Mouse (Mus musculus) midbrain, embryonic 10.5 days (tissue): ENCODE results near the gene Tango6. TPM values are rescaled to one million over a fixed set of nuclear protein-coding genes. Genes with fewer than 3 reads are reported as not detected.
A peak's percentile ranks its signal among the peaks of the same experiment; 100 is the strongest.

Experiments used
- DNase-seq: peaks from one replicate; pipeline ENCODE4 v3.0.0-alpha.2; 2017; ENCODE audit warnings: low spot score
- H3K27ac ChIP-seq: fragments of 300-500 bp; sonication (generic); replicated peaks from 2 replicates; pipeline ENCODE4 v1.5.1; 2016; ENCODE audit warnings: mild to moderate bottlenecking
- H3K27me3 ChIP-seq: fragments of 300-500 bp; sonication (generic); 2 replicates; pipeline ENCODE4 v1.6.1; 2016; ENCODE audit warnings: low read depth, mild to moderate bottlenecking; ENCODE audit not compliant: poor library complexity, severe bottlenecking
- H3K36me3 ChIP-seq: fragments of 300-500 bp; sonication (generic); 2 replicates; pipeline ENCODE4 v1.6.1; 2016; ENCODE audit warnings: mild to moderate bottlenecking, moderate library complexity
- H3K4me1 ChIP-seq: fragments of 300-500 bp; sonication (generic); 2 replicates; pipeline ENCODE4 v1.6.1; 2016
- H3K4me3 ChIP-seq: fragments of 300-500 bp; sonication (generic); 2 replicates; pipeline ENCODE4 v1.5.1; 2016; ENCODE audit warnings: mild to moderate bottlenecking, moderate library complexity
- H3K9me3 ChIP-seq: fragments of 300-500 bp; sonication (generic); replicated peaks from 2 replicates; pipeline ENCODE4 v1.6.1; 2016; ENCODE audit warnings: mild to moderate bottlenecking
- WGBS: fragments of 180-500 bp; shearing (Covaris S2); methylation state at CpG from one replicate; pipeline ENCODE4 v1.1.7; 2016; 5-methylcytosine and 5-hydroxymethylcytosine counted together
- polyA plus RNA-seq: library from polyadenylated mRNA; unstranded; fragments of >200 nt; fragmentation: Nextera tagmentation; extraction: Ambion mirVana; gene quantifications from 2 replicates; pipeline ENCODE4 v1.2.1, GENCODE M21; 2016

The Tango6 gene
- polyA plus RNA-seq, 1 experiment from 2014 or later, result 14.2 TPM

DNA sequence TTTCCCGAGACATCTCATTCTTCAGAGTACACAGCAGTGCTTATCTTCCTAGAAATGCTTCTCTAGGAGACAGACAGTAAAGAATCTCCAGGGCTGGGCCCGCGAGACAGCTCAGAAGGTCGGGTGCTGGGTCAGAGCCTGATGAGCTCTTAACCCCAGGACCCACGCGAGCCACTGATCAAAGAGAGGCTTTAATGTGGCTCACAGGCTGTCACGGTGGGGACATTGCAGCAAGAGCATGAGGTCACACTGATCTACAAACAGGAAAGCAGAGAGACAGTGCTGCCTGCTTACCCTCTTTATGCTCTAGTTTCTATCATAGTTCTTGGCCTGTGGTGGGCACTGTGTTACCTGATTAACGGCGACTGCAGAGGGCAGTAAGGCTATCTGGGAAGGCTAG, 126.9 kb downstream of the Tango6 start:
- Histone ChIP-seq H3K4me3 (no peak overlapping the region), H3K27ac (0 out of 2 replicates have a peak overlapping the region, but pooled peaks have one; percentile 13), H3K36me3 (peaks cover 30% of the 10 kb centered on the region), H3K4me1 (peaks cover 14% of the 10 kb centered on the region), H3K9me3 (0 out of 2 replicates have a peak, but pooled peaks cover 4% of the 10 kb centered on the region), H3K27me3 (no peaks in the 10 kb centered on the region)
- DNase-seq, result peak; percentile 19
- WGBS, result 28% methylated on average over 9 of the region's 9 CpGs

DNA sequence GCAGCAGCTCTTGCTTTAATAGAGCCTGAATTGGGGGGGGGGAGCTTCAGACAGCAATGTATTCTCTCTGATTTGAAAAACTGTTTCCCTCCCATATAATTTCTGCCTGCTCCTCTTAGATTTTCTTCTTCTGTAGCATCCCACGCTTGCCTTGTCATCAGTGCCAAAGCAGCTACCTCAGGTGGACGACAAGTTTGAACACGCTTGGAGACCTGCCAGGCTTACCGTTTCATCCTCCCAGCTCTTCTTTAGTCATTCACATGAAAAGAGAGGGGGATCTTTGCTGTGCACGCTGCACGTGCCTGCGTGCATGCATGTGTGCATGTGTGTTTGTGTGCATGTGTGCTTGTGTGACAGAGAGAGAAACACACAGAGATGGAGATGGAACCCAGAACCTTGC, 127.5 kb downstream of the Tango6 start:
- Histone ChIP-seq H3K4me1 (peaks cover 14% of the 10 kb centered on the region), H3K36me3 (peaks cover 26% of the 10 kb centered on the region), H3K9me3 (0 out of 2 replicates have a peak, but pooled peaks cover 4% of the 10 kb centered on the region), H3K4me3 (no peak overlapping the region), H3K27ac (no peak overlapping the region), H3K27me3 (no peaks in the 10 kb centered on the region)
- DNase-seq, result no peak
- WGBS, result 95% methylated on average over 7 of the region's 7 CpGs

DNA sequence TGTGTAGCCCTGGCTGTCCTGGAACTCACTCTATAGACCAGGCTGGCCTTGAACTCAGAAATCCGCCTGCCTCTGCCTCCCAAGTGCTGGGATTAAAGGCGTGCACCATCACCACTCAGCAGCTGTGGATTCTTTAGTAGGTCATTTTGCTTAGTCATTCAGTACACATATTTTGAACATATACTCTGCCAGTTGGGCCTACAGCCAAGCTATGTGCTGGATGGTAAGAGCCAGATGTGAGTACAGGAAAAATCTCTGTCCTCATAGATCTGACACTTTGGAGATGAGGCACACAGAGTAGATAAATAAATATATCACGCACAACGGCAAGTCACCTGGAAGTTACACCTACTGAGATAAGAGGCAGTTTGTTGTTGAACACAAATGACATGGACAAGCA, 129.7 kb downstream of the Tango6 start:
- Histone ChIP-seq H3K27me3 (no peaks in the 10 kb centered on the region), H3K27ac (no peak overlapping the region), H3K36me3 (peaks cover 13% of the 10 kb centered on the region), H3K9me3 (no peaks in the 10 kb centered on the region), H3K4me3 (no peak overlapping the region), H3K4me1 (peaks cover 20% of the 10 kb centered on the region)
- no peak for DNase-seq
- 92% methylated on average over 4 of the region's 4 CpGs for WGBS

DNA sequence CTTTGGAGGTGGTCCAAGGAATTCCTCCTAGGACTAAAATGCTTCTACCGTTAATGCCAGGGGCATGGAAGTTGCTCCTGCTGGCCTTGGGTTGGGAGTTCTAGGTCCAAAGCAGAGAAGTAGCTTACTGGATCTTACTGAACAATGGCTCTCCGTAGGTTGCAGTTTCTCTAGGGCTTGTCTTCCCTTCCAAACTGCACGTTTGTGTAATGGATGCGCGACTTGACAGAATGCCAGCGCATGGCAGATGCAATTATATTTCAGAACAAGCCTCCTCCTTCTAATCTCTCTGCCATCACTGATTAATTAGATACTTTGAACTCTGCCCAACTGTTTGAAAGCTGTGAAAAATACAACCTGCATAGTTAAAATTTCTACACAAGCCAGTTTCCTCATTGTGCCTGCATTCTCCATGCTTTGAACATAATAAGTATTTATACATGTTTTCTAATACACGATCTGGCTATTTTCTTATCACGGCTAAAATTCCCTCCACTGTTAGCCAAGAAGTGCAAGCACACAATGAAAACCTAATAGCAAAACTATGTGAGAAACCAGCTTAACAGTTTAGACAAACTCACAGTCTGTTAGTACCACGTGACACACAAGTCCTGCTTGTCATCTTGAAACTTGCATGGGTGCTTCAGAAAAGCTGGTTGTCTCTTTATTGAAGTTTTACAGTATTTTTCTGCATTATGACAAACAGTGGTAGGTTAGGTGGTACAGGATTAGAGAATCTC, 133.7 kb downstream of the Tango6 start:
- peaks cover 6% of the 10 kb centered on the region for H3K4me1 ChIP-seq
- 91% methylated on average over 9 of the region's 9 CpGs for WGBS
- peaks cover 11% of the 10 kb centered on the region for H3K36me3 ChIP-seq
- DNase-seq, result no peak
- H3K4me3 ChIP-seq, result no peak overlapping the region
- H3K9me3 ChIP-seq, result no peaks in the 10 kb centered on the region
- H3K27me3 ChIP-seq, result no peaks in the 10 kb centered on the region
- no peak overlapping the region for H3K27ac ChIP-seq

DNA sequence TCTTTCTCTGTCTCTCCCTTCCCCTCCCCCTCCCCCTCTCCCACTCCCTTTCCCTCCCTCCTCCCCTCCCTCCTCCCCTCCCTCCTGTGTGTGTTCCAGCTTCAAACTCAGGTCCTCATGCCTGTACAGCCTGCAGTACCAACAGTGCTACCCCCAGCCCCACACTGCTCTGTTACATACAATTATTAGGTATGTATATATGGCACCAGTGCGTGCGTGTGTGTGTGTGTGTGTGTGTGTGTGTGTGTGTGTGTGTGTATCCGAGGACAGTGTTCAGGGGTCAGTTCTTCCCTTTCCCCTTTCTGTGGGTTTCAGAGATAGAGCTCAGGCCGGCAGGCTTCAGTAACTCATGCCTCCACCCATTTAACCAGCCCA, 134.3 kb downstream of the Tango6 start:
- H3K27ac ChIP-seq, result no peak overlapping the region; the same call in 1 of the 2 replicates
- peaks cover 11% of the 10 kb centered on the region for H3K36me3 ChIP-seq
- H3K9me3 ChIP-seq, result no peaks in the 10 kb centered on the region
- peaks cover 6% of the 10 kb centered on the region for H3K4me1 ChIP-seq
- H3K4me3 ChIP-seq, result no peak overlapping the region
- H3K27me3 ChIP-seq, result no peaks in the 10 kb centered on the region
- DNase-seq, result no peak
- WGBS, result 70% methylated on average over 4 of the region's 4 CpGs

DNA sequence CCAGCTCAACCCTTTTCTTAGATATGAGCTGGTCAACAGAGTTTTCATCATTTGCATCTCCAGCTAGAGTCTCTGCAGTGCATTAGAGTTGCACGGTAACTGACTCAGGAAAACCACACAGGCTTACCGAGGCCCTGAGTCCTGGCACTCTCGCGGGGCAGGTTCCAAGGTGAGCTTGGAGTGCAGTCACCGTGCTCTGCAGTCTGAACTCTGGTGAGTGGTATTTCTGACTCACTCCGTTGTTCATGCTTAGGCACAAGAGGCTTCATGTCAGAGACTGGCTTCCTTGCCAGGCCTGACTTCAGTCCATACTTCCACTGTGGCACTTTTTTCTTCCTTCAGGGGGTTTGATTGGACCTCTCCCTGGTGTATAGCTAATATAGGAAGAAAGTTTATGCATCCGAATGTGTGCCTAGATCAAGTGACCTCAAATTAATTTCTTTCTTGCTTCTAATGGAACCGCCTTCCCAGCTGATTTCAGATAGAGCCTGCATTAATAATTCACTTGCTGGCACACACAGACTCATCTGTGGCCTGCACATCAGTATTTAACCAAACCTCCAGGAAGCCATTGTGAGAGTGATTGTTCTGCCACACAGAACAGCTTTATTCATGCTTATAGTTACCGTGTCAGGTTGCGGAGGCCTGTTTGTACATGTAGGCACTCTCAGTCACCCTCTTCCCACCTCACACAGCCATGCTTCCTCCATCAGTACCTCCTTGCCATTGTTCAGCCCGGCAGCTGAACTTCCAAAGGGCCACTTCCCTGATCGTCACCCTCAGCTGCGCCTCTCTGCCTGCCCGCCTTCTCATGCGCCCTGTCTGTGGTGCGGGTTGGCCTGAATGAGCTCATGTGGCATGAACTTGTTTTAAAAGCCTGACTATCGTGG, 136.0 kb downstream of the Tango6 start:
- Histone ChIP-seq H3K4me1 (peaks cover 6% of the 10 kb centered on the region), H3K27me3 (no peaks in the 10 kb centered on the region), H3K9me3 (no peaks in the 10 kb centered on the region), H3K36me3 (peaks cover 14% of the 10 kb centered on the region), H3K4me3 (no peak overlapping the region), H3K27ac (no peak overlapping the region)
- 93% methylated on average over 17 of the region's 17 CpGs for WGBS
- DNase-seq, result no peak

DNA sequence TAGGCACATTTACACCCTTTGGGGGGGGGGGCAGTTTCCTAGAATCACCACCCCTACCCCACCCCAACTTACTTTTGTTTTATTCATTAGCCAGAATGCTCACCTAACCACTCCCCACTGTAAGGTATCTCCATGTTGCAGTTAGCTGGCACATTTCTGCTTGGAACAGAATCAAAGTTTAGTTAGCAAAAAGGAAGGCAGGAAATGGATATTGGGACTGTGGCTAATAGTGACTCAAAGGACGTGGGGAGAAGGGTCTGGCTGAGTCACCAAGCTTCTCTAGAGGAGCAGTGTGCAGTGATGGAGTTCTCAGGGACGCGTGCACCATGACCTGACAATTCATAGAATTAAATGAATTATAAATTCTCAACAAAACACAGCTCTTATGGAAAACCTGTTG, 136.7 kb downstream of the Tango6 start:
- H3K9me3 ChIP-seq, result no peaks in the 10 kb centered on the region
- H3K36me3 ChIP-seq, result peaks cover 14% of the 10 kb centered on the region
- H3K4me1 ChIP-seq, result peaks cover 6% of the 10 kb centered on the region
- no peaks in the 10 kb centered on the region for H3K27me3 ChIP-seq
- 92% methylated on average over 3 of the region's 3 CpGs for WGBS
- no peak overlapping the region for H3K4me3 ChIP-seq
- DNase-seq, result no peak
- H3K27ac ChIP-seq, result no peak overlapping the region

DNA sequence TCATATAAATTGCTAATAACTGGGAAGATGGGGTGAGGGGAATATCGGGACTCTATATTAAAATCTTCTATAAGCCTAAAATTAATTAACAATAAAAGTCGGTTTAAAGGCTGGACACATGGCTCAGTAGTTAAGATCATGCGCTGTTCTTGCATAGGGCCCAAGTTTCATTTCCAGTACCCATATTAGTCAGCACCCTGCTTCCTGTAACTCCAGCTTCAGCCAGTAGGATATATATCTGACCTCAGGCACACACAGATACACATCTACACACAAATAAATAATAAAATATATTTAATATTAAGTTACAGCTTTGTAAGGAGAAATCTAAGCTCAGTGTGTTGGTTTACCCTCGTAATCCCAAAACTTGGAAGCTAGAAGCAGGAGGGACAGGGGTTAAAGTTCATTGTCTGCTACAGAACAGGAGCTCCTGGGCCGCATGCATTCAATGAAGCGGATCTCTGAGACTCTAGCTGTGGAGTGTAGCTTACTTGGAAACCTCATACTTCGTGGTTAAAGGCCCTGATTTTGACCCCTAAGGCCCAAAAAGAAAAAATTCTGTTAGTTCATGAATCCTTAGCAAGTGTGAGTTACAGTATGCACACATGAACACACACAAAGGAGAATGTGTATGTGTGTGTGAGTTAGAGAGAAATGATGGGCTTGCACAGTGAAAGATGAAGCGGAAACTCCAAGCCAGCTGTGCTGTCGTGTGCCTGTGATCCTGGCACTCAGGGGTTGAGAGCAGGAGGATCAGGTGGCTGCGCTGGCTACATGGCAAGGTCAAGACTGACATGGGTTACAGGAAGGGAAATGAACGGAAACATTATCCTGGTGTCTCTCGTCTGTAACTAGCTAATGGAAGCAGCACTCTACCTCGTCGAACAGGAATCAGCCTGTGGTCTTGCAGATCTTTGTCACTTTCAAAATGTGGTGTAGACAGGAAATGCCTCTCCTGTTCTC, 138.0 kb downstream of the Tango6 start:
- H3K27me3 ChIP-seq, result no peaks in the 10 kb centered on the region
- H3K36me3 ChIP-seq, result peaks cover 14% of the 10 kb centered on the region
- DNase-seq, result no peak
- H3K27ac ChIP-seq, result no peak overlapping the region
- WGBS, result 88% methylated on average over 14 of the region's 14 CpGs
- no peaks in the 10 kb centered on the region for H3K9me3 ChIP-seq
- no peak overlapping the region for H3K4me3 ChIP-seq
- peaks cover 6% of the 10 kb centered on the region for H3K4me1 ChIP-seq

DNA sequence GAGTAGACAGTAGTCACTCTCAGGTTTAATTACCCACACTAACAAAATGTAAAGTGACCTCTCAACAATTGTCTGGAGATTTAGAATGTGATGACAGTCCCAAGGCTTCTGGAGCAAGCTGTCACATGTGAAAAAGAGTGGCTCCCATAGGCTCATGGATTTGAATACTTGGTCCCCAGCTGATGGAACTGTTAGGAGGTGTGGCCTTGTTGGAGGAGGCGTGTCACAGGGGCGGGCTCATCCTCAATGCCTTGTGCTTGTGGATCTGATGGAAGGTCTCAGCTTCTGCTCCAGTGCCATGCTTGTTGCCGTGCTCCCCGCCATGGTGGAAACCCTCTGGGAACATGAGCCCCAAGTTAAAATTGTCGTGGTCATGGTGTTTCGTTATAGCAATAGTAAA, 146.1 kb downstream of the Tango6 start:
- peaks cover 4% of the 10 kb centered on the region; the same call in 1 of the 2 replicates for H3K36me3 ChIP-seq
- no peak overlapping the region for H3K4me3 ChIP-seq
- DNase-seq, result no peak
- H3K4me1 ChIP-seq, result no peaks in the 10 kb centered on the region
- 86% methylated on average over 6 of the region's 6 CpGs for WGBS
- H3K27ac ChIP-seq, result no peak overlapping the region
- H3K9me3 ChIP-seq, result no peaks in the 10 kb centered on the region
- H3K27me3 ChIP-seq, result no peaks in the 10 kb centered on the region

DNA sequence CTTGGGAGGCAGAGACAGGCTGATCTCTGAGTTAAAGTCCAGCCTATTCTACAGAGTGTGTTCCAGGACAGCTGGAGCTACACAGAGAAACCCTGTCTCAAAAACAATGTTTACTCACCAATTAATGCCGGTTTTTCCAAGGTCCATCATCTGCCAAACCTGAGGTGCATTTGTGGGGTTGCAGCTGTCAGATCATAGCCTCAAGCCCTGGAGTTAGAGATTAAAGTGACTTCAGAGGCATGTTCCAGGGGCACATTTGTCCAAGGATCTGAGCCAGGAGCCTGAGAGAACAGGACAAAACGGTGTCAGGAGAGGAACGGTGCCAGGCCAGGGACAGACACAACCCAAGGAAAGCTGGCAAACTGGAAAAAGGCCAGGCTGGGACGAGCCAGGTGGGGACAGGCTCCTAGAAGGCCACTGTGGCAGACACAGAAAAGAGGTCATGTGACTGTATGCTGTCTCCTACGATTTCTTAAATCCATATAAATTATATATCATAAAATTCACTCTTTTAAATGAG, 146.7 kb downstream of the Tango6 start:
- Histone ChIP-seq H3K4me3 (no peak overlapping the region), H3K4me1 (no peaks in the 10 kb centered on the region), H3K36me3 (peaks cover 4% of the 10 kb centered on the region; the same call in 1 of the 2 replicates), H3K27ac (no peak overlapping the region), H3K27me3 (no peaks in the 10 kb centered on the region), H3K9me3 (no peaks in the 10 kb centered on the region)
- WGBS, result 92% methylated on average over 5 of the region's 5 CpGs
- DNase-seq, result no peak

DNA sequence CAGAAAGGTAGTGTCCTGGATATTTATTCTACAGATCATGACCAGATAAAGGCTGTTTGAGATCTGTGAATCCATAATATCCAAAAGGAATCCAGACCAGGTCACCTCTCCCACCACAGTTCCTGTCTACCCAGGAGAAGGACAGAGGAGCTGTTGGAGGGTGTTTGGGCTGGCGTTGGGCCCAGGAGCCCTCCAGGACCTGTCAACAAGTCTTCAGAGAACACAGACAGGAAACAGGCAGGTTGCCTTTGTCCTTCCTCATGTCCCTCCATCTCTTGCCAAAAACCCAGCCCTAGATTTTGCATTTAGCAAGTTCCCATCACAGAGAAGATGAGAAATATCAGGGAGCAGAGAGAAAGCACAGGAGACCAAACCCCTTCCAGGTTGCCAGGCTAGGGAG, 152.0 kb downstream of the Tango6 start:
- Histone ChIP-seq H3K27me3 (no peaks in the 10 kb centered on the region), H3K4me3 (no peak overlapping the region), H3K4me1 (peaks cover 10% of the 10 kb centered on the region), H3K36me3 (peaks cover 4% of the 10 kb centered on the region; the same call in 1 of the 2 replicates), H3K9me3 (no peaks in the 10 kb centered on the region), H3K27ac (no peak overlapping the region)
- DNase-seq, result no peak
- 88% methylated on average over 1 of the region's 1 CpGs for WGBS

DNA sequence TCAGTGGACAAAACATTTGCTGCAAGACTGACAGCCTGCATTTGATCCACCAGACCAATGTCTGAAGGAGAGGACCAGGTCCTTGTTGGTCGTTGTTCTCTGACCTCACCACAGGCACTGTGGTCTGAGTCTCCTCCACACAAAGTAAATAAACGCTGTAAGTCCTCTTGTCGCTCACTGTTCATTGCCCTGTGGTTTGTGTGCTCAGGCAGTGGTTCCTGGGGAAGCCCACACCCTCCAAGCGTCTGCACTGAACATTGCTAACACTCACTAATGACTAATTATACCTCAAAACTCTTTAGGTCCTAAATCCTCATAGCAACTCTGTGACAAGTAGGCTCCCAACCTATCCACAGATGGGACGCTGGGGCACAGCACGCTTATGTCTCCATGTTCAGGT, 153.7 kb downstream of the Tango6 start:
- WGBS, result 81% methylated on average over 6 of the region's 6 CpGs
- DNase-seq, result no peak
- no peak overlapping the region for H3K27ac ChIP-seq

More for the DNA sequence above, 153.7 kb downstream of the Tango6 start:
- Histone ChIP-seq H3K4me1 (peaks cover 14% of the 10 kb centered on the region), H3K27me3 (no peaks in the 10 kb centered on the region), H3K36me3 (peaks cover 4% of the 10 kb centered on the region; the same call in 1 of the 2 replicates), H3K4me3 (no peak overlapping the region), H3K9me3 (no peaks in the 10 kb centered on the region)
